Mouse (Mus musculus) thymus, postnatal 10 days (tissue): ENCODE results near the gene Lingo2.

ENCODE experiments used
- DNase-seq, 2 experiments: peaks; one replicate each; pipeline ENCODE4 v3.0.0; 2021; ENCODE audit warnings: low spot score in 2 of 2

Lingo2 gene

GRCm38 (mm10) chr4:36951150-36951954, at the start of gene Lingo2:
Gene Lingo2 (minus strand): TSS chr4:36951747.
- DNase-seq: no peak

GRCm38 (mm10) chr4:36973358-36973757, 21.8 kb upstream of the Lingo2 start:
- DNase-seq: no peak

- no peak for DNase-seq
Observed at GRCm38 (mm10) chr4:36952431-36953429, 1.2 kb upstream of the Lingo2 start.

- DNase-seq: no peak
Observed at GRCm38 (mm10) chr4:36951955-36952215, 338 bp upstream of the Lingo2 start.

- no peak for DNase-seq
Observed at GRCm38 (mm10) chr4:36950790-36951149, 777 bp downstream of the Lingo2 start.

- DNase-seq: no peak
Observed at GRCm38 (mm10) chr4:36950021-36950751, 1.4 kb downstream of the Lingo2 start.

GRCm38 (mm10) chr4:36890810-36891209, 60.7 kb downstream of the Lingo2 start:
- DNase-seq: no peak

- no peak for DNase-seq
Observed at GRCm38 (mm10) chr4:36890365-36890764, 61.2 kb downstream of the Lingo2 start.

GRCm38 (mm10) chr4:36874781-36875180, 76.8 kb downstream of the Lingo2 start:
- no peak for DNase-seq

- DNase-seq: no peak
Observed at GRCm38 (mm10) chr4:36824982-36825381, 126.6 kb downstream of the Lingo2 start.

GRCm38 (mm10) chr4:36821914-36822313, 129.6 kb downstream of the Lingo2 start:
- no peak for DNase-seq

- DNase-seq: no peak
Observed at GRCm38 (mm10) chr4:36775088-36775487, 176.5 kb downstream of the Lingo2 start.

GRCm38 (mm10) chr4:36730691-36731090, 220.9 kb downstream of the Lingo2 start:
- DNase-seq: no peak

- DNase-seq: no peak
Observed at GRCm38 (mm10) chr4:36716411-36716810, 235.1 kb downstream of the Lingo2 start.

- DNase-seq: no peak
Observed at GRCm38 (mm10) chr4:36698888-36699287, 252.7 kb downstream of the Lingo2 start.

- DNase-seq: no peak
Observed at GRCm38 (mm10) chr4:36696810-36697209, 254.7 kb downstream of the Lingo2 start.

- no peak for DNase-seq
Observed at GRCm38 (mm10) chr4:36659920-36660319, 291.6 kb downstream of the Lingo2 start.

- DNase-seq: no peak
Observed at GRCm38 (mm10) chr4:36647753-36648152, 303.8 kb downstream of the Lingo2 start.

- no peak for DNase-seq
Observed at GRCm38 (mm10) chr4:36635666-36636065, 315.9 kb downstream of the Lingo2 start.

- DNase-seq: no peak
Observed at GRCm38 (mm10) chr4:36576801-36577200, 374.7 kb downstream of the Lingo2 start.

GRCm38 (mm10) chr4:36576256-36576655, 375.3 kb downstream of the Lingo2 start:
- no peak for DNase-seq

GRCm38 (mm10) chr4:36566544-36566943, 385.0 kb downstream of the Lingo2 start:
- DNase-seq: no peak
